Comparison of ENCODE assay signal across 8 mouse cellular contexts in the genomic region with DNA sequence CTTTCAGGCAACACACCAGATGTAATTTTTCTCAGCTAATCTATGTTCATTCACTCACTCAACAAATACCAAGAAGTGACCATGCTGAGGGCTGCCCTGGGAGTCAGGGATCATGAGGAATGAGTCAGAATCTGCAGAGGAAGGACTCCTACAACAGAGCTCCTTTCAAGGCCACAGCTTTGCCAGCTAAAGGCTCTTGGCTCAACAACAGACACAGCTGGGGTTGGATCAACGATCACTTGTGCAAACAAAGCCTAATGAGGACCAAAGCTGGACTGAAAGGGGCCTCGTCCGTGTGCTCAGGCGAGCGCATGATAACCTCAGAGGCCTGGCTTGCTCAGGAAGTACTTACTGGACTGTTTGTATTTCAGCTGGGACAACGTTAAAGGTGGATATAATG. TPM values are rescaled to one million over a fixed set of nuclear protein-coding genes. Genes with fewer than 3 reads are reported as not detected.
DNase-seq lines count a peak whose midpoint lies in the region; ATAC-seq and TF ChIP-seq lines count a peak whose summit lies in the region.

No protein-coding gene starts in this region.

- TF ChIP-seq CTCF in lung, postnatal 0 days (IDR thresholded peaks at IDR 0.05) = no peak

- H3K4me2 ChIP-seq in limb, embryonic 12.5 days = no peak overlapping the region
- H3K4me2 ChIP-seq in lung, postnatal 0 days (replicated peaks; ENCODE audit: low read depth, low read length) = no peak overlapping the region

- ATAC-seq in limb, embryonic 12.5 days (ENCODE audit: insufficient number of reproducible peaks, insufficient read depth, low FRiP score, low TSS enrichment, low read depth) = no peak
- ATAC-seq in lung, postnatal 0 days = peak; percentile 93

- H3K9ac ChIP-seq in limb, embryonic 12.5 days (replicated peaks) = no peak overlapping the region
- H3K9ac ChIP-seq in lung, postnatal 0 days (replicated peaks; ENCODE audit: low read depth) = no peak overlapping the region

- TF ChIP-seq EP300 in lung, postnatal 0 days (IDR thresholded peaks at IDR 0.05) = no peak

- WGBS in limb, embryonic 12.5 days = 56% methylated on average over 6 of the region's 6 CpGs
- WGBS in limb, embryonic 10.5 days = 72% methylated on average over 6 of the region's 6 CpGs
- WGBS in lung, postnatal 0 days = 11% methylated on average over 6 of the region's 6 CpGs

- H3K4me3 ChIP-seq in limb, embryonic 12.5 days (replicated peaks) = no peak overlapping the region
- no peak overlapping the region for H3K4me3 ChIP-seq in limb, embryonic 10.5 days
- H3K4me3 ChIP-seq in lung, postnatal 0 days (ENCODE audit: low read depth, low read length) = no peak overlapping the region

- DNase-seq in limb, embryonic 10.5 days (ENCODE audit: low spot score) = no peak
- DNase-seq in brain, adult 2 months (ENCODE audit: low read depth, low spot score) = peak; percentile 83
- DNase-seq in heart, adult 8-10 months (ENCODE audit: low spot score) = peak; percentile 32
- DNase-seq in lung, postnatal 0 days (ENCODE audit: low spot score) = peak; percentile 90
- no peak for DNase-seq in cerebellum, adult 8-10 months
- no peak for DNase-seq in spleen, postnatal 14 days (ENCODE audit: low spot score in 2 of 2)
- no peak for DNase-seq in cerebellum, adult 11-12 months

- 0 out of 2 replicates have a peak, but pooled peaks cover 7% of the 10 kb centered on the region for H3K4me1 ChIP-seq in limb, embryonic 12.5 days (replicated peaks)
- no peaks in the 10 kb centered on the region for H3K4me1 ChIP-seq in limb, embryonic 10.5 days
- H3K4me1 ChIP-seq in lung, postnatal 0 days (ENCODE audit: insufficient read depth, low read depth, low read length) = peaks cover 5% of the 10 kb centered on the region; the same call in 1 of the 2 replicates

- 0 out of 2 replicates have a peak overlapping the region, but pooled peaks have one; percentile 42 for H3K27ac ChIP-seq in limb, embryonic 12.5 days
- H3K27ac ChIP-seq in limb, embryonic 10.5 days = no peak overlapping the region
- H3K27ac ChIP-seq in lung, postnatal 0 days (ENCODE audit: low read length) = peak overlapping the region; percentile 51

- no peaks in the 10 kb centered on the region for H3K9me3 ChIP-seq in limb, embryonic 12.5 days
- no peaks in the 10 kb centered on the region for H3K9me3 ChIP-seq in limb, embryonic 10.5 days (replicated peaks)
- no peaks in the 10 kb centered on the region for H3K9me3 ChIP-seq in lung, postnatal 0 days (ENCODE audit: low read length)

- H3K36me3 ChIP-seq in limb, embryonic 12.5 days = peaks cover 86% of the 10 kb centered on the region
- H3K36me3 ChIP-seq in limb, embryonic 10.5 days = peaks cover 84% of the 10 kb centered on the region
- peaks cover 21% of the 10 kb centered on the region; the same call in 1 of the 2 replicates for H3K36me3 ChIP-seq in lung, postnatal 0 days (ENCODE audit: insufficient read depth, low read length)

- no peaks in the 10 kb centered on the region for H3K27me3 ChIP-seq in limb, embryonic 12.5 days
- H3K27me3 ChIP-seq in limb, embryonic 10.5 days (ENCODE audit: low read depth, poor library complexity, severe bottlenecking) = no peaks in the 10 kb centered on the region
- H3K27me3 ChIP-seq in lung, postnatal 0 days (replicated peaks; ENCODE audit: insufficient read depth, low read length) = no peaks in the 10 kb centered on the region

RNA-seq across cellular contexts. Expression of gene Cdkl1, which starts 23.2 kb away (rescaled TPM):
- 0.88 and 1.2 TPM in 2 replicates for polyA plus RNA-seq in limb, embryonic 12.5 days (2016; fragmentation: Nextera tagmentation; extraction: Ambion mirVana)
- 1.0 and 1.2 TPM in 2 replicates for polyA plus RNA-seq in limb, embryonic 10.5 days (2016; fragmentation: Nextera tagmentation; extraction: Ambion mirVana)
- total RNA-seq in heart, adult 8-10 months (2022) = 10 to 100 TPM; 11.8 to 17.0 (median 14.4) TPM
- polyA plus RNA-seq in lung, postnatal 0 days (2015; fragmentation: Nextera tagmentation; extraction: Ambion mirVana) = 2.7 and 3.1 TPM in 2 replicates

Comparison
In these comparisons a context has a peak if more than half of its experiments do, and no peak if none do; other contexts are left out.
1. DNase-seq: peak in brain, adult 2 months (single experiment), heart, adult 8-10 months (single experiment) and lung, postnatal 0 days (single experiment); none in limb, embryonic 10.5 days (single experiment), cerebellum, adult 8-10 months (single experiment), spleen, postnatal 14 days (0 of 2) and cerebellum, adult 11-12 months (single experiment).